Mouse (Mus musculus): ENCODE measurements around the gene Six5.

Gene Six5

DNA sequence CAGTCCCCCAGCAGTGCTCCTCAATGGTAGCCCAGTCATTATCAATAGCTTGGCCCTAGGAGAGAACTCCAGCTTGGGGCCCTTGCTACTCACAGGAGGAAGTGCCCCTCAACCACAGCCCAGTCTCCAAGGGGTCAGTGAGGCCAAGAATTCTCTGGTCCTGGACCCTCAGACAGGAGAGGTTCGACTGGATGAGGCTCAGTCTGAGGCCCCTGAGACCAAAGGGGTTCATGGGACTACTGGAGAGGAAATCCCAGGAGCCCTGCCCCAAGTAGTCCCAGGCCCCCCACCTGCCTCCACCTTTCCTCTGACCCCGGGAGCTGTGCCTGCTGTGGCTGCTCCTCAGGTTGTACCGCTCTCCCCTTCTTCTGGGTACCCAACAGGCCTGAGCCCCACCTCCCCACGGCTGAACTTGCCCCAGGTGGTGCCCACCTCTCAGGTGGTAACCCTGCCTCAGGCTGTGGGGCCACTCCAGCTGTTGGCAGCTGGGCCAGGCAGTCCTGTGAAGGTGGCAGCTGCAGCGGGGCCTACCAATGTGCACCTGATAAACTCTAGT is 2.1 kb downstream of the Six5 start:
- no peak for DNase-seq (ENCODE audit: low spot score)

- no peak for DNase-seq (ENCODE audit: low spot score)
Measured at GRCm38 (mm10) chr7:19097217-19097616, 2.8 kb downstream of the Six5 start.

GRCm38 (mm10) chr7:19097863-19098262 is 3.5 kb downstream of the Six5 start:
- no peak for DNase-seq (ENCODE audit: low spot score)

DNA sequence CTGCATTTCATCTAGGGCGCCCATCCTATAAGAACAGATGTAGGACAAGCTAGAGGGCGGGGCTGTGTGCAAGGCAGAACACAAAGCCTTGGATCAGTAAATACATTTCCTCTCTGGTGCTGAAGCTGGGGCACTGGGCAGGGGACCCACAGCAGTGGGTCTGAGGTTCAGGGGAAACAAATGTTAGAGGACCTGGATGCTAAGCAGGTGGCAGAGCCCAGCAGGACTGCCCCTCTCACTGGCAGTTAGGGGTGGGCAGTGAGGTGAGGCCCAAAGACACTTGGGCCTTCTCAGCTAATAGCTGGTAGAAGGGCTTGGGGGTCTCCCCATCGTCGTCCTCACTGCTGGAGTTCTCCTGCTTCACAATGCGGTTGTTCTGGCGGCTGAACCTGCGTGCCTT is 4.4 kb downstream of the Six5 start:
- DNase-seq (ENCODE audit: low spot score), result no peak

- DNase-seq (ENCODE audit: low spot score), result no peak
Measured at GRCm38 (mm10) chr7:19100290-19100689, 5.9 kb downstream of the Six5 start.

GRCm38 (mm10) chr7:19103741-19104140 is 9.3 kb downstream of the Six5 start:
- no peak for DNase-seq (ENCODE audit: low spot score)

DNA sequence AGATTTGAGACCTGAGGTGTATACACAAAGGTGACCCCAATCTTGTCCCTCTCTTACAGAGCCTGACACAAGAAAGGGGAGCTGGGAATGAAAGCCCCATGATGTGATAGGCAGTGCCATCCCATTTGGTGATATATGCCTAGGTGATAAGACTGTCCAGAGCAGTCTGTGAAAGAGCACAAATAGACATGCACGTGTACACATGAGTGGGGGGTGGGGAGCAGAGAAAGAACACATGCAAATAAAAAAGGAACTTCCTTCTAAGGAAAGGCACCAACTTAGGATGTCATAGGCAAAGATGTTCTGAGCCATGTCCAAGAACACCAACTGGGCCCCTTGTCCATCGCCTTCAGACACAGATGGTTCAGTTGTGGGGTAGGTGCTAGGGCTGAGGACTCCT is 10.1 kb downstream of the Six5 start:
- DNase-seq (ENCODE audit: low spot score), result no peak

- no peak for DNase-seq (ENCODE audit: low spot score)
Measured at GRCm38 (mm10) chr7:19107436-19107835, 13.0 kb downstream of the Six5 start.

- no peak for DNase-seq (ENCODE audit: low spot score)
Measured at GRCm38 (mm10) chr7:19109565-19109964, 15.2 kb downstream of the Six5 start.

DNA sequence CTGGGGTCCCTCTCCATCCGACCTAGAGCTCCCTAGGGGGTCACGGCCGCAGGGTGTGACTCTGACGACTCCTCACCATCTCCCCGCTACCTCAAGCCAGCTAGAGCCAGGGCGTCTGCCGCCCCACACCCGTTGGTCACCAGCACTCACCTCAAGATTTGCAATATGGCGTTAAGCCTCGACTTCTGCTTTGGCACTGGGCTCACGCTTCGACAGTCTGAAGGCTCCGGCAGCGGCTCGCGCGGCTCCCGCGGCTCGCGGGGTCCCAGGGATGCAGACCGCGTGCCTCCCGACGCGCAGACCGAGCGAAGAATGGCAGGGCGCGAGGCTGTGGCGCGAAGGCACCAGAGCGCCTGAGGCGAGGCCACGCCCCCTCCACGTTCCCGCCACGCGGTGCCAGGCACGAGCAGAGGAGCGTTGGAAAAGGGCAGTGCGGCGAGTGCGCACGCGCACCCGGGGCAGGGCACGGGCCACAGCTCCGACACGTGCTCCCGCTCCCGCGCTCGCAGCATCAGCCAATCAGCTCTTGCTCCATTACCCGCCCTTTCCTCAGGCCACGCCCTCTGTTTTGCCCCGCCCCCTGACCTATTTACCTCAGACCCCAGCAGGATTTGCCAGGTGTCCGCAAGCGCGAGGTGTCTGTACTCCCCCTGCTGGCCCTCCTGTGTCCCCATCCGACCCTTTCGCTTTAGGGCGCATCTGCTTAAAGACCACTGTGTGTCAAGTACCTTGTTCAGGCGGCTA is 23.8 kb downstream of the Six5 start, which contains the start of gene Gm4969:
Gm4969 (minus strand) TSS at position 341 of the 744 bp plus-strand sequence.
- DNase-seq (ENCODE audit: low spot score), result peak; percentile 52

- no peak for DNase-seq (ENCODE audit: low spot score)
Measured at GRCm38 (mm10) chr7:19119083-19119482, 24.7 kb downstream of the Six5 start.

GRCm38 (mm10) chr7:19119631-19120429 is 25.4 kb downstream of the Six5 start, which contains the start of gene Fbxo46:
Fbxo46 (plus strand) TSS chr7:19119859.
- peak; percentile 86 for DNase-seq (ENCODE audit: low spot score)

- DNase-seq (ENCODE audit: low spot score), result no peak
Measured at GRCm38 (mm10) chr7:19121686-19122085, 27.3 kb downstream of the Six5 start.

GRCm38 (mm10) chr7:19124713-19125112 is 30.3 kb downstream of the Six5 start:
- DNase-seq (ENCODE audit: low spot score), result no peak

- DNase-seq (ENCODE audit: low spot score), result no peak
Measured at GRCm38 (mm10) chr7:19127744-19128143, 33.4 kb downstream of the Six5 start.

DNA sequence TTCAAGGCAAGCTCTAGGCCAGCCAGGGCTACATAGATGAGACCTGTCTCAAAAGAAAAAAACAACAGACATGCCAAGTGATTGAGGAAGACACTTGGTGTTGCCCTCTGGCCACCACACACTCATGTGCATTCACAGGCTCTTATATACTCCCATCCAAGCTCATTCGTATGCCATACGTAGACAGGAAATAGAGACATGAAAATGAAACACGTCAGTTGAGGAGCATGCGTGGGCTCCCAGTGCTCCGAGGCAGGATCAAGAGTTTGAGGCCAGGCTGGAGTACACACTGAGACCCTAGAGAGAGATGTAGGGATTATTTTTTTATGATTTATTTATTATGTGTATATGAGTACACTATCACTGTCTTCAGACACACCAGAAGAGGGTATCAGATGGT is 35.0 kb downstream of the Six5 start:
- no peak for DNase-seq (ENCODE audit: low spot score)

DNA sequence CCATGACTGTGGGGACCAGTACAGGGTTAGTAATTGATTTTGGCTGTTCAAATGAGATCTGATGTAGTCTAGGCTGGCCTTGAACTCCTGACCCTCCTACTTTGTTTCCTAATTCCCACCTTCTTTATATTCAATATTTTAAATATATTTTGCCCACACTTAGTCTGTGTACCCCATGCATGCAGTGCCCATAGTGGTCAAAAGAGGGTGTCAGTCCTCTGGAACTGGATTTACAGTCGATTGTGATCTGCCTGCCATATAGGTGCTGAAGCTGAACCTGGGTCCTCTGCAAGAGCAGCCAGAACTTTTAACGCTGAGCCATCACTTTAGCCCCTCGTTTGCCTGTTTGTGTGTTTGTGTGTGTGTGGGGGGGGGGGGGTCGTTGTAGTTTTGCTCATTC is 36.3 kb downstream of the Six5 start:
- DNase-seq (ENCODE audit: low spot score), result no peak

- DNase-seq (ENCODE audit: low spot score), result peak; percentile 97
Measured at GRCm38 (mm10) chr7:19131324-19131848, 37.0 kb downstream of the Six5 start.

DNA sequence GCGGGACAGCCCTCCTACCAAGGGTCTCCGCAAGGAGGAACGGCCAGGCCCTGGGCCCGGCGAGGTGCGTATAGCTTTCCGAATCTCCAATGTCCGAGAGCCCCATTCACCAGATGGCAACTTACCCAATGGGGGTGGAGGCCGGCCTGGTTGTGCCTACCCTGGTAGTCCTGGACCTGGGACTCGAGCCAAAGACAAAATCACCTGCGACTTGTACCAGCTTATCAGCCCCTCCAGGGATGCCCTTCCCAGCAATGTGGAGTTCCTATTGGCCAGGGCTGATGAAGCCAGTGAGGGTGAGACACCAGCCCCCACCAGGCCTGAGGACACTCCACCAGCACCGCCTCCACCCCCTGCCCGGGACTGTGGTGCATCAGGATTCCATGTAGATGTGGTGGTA is 41.8 kb downstream of the Six5 start:
- no peak for DNase-seq (ENCODE audit: low spot score)

- no peak for DNase-seq (ENCODE audit: low spot score)
Measured at GRCm38 (mm10) chr7:19136673-19137334, 42.4 kb downstream of the Six5 start.

DNA sequence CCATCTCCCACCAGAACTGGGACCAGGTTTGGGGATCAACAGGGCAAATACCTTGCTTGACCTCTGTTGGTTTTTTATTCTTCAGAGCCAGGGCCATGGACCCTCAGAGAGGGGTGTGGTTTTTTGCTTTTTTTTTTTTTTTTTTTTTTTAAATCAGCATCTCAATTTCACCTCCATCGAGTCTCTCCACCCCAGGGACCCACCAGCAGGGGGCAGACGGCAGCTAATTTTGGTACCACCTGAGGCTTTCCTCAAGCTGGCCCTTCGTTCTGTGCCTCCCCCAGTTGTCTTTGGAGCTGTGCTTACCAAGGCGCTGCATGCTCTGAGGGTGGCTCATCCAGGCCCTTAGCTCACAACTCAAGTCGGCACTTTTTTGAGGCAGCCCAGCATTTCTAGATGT is 43.0 kb downstream of the Six5 start:
- DNase-seq (ENCODE audit: low spot score), result peak; percentile 53

- no peak for DNase-seq (ENCODE audit: low spot score)
Measured at GRCm38 (mm10) chr7:19146793-19147192, 52.4 kb downstream of the Six5 start.

Data from ovary, postnatal 36 days (tissue).